Mouse (Mus musculus): ENCODE data around the gene Rftn1.

GRCm38 (mm10) chr17:49951856-49952607 is 238.4 kb downstream of the Rftn1 start:
- TF ChIP-seq CTCF (IDR thresholded peaks at IDR 0.05; ENCODE audit: control insufficient read depth, insufficient read depth, insufficient replicate concordance, low read depth, low read length) (no peak), POLR2A (IDR thresholded peaks at IDR 0.05; ENCODE audit: control insufficient read depth, low read depth, low read length) (no peak)
